Mouse (Mus musculus) heart, postnatal 0 days (tissue): ENCODE measurements at regions not wholly inside any gene's neighbourhood (a gene's known extent, or its start where the extent isn't known, plus 50 kb on each side); places are given as distances from the start of the nearest gene placed in this dataset.

Experiments used
- CTCF ChIP-seq: IDR thresholded peaks from 2 replicates; pipeline ENCODE4 v1.5.1; 2016; ENCODE audit warnings: antibody characterized with exemption, control low read depth, low read depth
- EP300 ChIP-seq: IDR thresholded peaks from 2 replicates; pipeline ENCODE4 v1.6.1; 2016; ENCODE audit warnings: antibody characterized with exemption, low read depth

DNA sequence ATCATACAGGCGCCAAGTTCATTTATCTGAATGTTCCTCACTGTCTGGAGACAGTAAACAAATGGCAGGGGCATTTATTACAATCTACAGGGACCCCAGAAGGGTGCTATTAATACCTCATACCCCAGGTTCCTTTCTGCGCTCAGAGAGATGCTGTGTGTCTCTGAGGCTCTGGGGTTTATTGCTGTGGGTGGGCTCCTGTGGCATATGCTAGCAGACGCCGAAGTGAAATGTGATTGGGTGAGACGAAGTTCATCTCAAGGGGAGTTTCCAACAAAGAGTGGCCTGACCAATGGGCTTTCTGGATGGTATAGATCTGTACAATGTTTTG is 437.6 kb upstream of the Id2 start:
- TF ChIP-seq CTCF = no peak
- TF ChIP-seq EP300 = no peak
